Mouse (Mus musculus) lung, postnatal 0 days (tissue): ENCODE results near the gene Sh3bp4.

ENCODE experiments used
- CTCF ChIP-seq: IDR thresholded peaks from 2 replicates; pipeline ENCODE4 v1.5.1; 2016; ENCODE audit warnings: antibody characterized with exemption, mild to moderate bottlenecking
- EP300 ChIP-seq: IDR thresholded peaks from 2 replicates; pipeline ENCODE4 v1.6.1; 2016; ENCODE audit warnings: antibody characterized with exemption, mild to moderate bottlenecking, control low read depth

DNA sequence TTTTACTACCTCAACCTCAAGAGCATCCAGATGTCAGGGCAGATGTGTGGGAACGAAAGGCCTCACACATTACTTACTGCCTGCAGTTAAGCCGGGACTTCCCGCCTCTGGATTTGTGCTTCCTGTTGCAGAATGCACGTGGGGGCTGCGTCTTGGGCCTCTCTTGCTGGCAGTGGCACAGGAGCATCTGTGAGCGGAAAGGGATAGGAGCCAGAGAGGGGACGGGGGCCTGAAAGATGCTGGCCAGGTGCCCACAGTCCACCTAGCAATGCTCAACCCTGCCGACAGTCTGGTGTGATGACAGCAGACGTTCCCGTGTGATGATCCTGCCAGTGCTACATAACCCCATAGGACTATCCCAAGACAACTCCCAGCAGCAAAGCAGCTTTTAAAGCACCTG is 17.9 kb downstream of the Sh3bp4 start:
- TF ChIP-seq CTCF = no peak
- no peak for TF ChIP-seq EP300
